Mouse (Mus musculus): ENCODE results near the gene Adra1b. TPM values are rescaled to one million over a fixed set of nuclear protein-coding genes. Genes with fewer than 3 reads are reported as not detected.

Adra1b gene
- total and polyA plus RNA-seq, 2 experiments from 2014 or later: 21.1 to 39.7 TPM

GRCm38 (mm10) chr11:43884521-43884920 is 16.5 kb downstream of the Adra1b start:
- H3K36me3 ChIP-seq (ENCODE audit: insufficient read depth, low read length): no peaks in the 10 kb centered on the region
- H3K9me3 ChIP-seq (ENCODE audit: low read length): no peaks in the 10 kb centered on the region
- ATAC-seq (no peak), DNase-seq (ENCODE audit: low spot score) (peak; percentile 12)
- H3K4me1 ChIP-seq (ENCODE audit: insufficient read depth, low read length): peaks cover 1% of the 10 kb centered on the region; the same call in 1 of the 2 replicates
- no peak for TF ChIP-seq CTCF (IDR thresholded peaks at IDR 0.05; ENCODE audit: low read depth)
- no peak overlapping the region for H3K4me3 ChIP-seq (ENCODE audit: low read length)
- no peak overlapping the region for H3K9ac ChIP-seq (replicated peaks; ENCODE audit: low read length)
- no peak overlapping the region for H3K4me2 ChIP-seq (ENCODE audit: low read depth, low read length)
- H3K27ac ChIP-seq: no peak overlapping the region
- H3K27me3 ChIP-seq (ENCODE audit: insufficient read depth, low read length): no peaks in the 10 kb centered on the region

- no peak for DNase-seq (ENCODE audit: low spot score)
- WGBS: 84% methylated on average over 5 of the region's 5 CpGs
- ATAC-seq: no peak
These were observed 17.3 kb downstream of the Adra1b start for GRCm38 (mm10) chr11:43883641-43884181.

DNA sequence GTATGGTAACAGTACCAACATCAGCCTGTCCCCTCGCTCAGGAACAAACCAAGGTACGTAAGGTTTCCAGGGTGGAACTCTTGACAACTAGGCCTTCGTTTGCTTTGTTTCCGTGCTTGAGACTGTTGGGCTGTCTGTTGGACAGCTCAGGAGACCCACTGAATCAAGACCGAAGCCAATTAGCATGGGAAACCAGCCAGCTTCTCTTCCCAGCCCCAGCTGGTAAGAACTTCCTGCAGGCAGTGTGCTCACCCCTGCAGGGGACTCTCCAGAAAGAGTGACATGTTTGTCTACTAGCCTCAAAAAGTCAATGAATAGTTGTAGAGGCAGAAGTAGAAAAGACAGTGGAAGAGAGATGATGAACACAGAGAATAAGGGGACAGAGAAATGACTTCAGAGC is 23.8 kb downstream of the Adra1b start:
- no peak for TF ChIP-seq CTCF (IDR thresholded peaks at IDR 0.05; ENCODE audit: low read depth)
- ATAC-seq: no peak
- Histone ChIP-seq H3K9ac (replicated peaks; ENCODE audit: low read length) (no peak overlapping the region), H3K27ac (no peak overlapping the region), H3K36me3 (ENCODE audit: insufficient read depth, low read length) (no peaks in the 10 kb centered on the region), H3K4me3 (ENCODE audit: low read length) (no peak overlapping the region), H3K4me1 (ENCODE audit: insufficient read depth, low read length) (no peaks in the 10 kb centered on the region), H3K4me2 (ENCODE audit: low read depth, low read length) (no peak overlapping the region), H3K9me3 (ENCODE audit: low read length) (no peaks in the 10 kb centered on the region), H3K27me3 (ENCODE audit: insufficient read depth, low read length) (no peaks in the 10 kb centered on the region)
- DNase-seq (ENCODE audit: low spot score): peak; percentile 48
- 55% methylated on average over 5 of the region's 5 CpGs for WGBS

More at GRCm38 (mm10) chr11:43883641-43884181, 17.3 kb downstream of the Adra1b start:
- Histone ChIP-seq H3K9ac (replicated peaks; ENCODE audit: low read length) (no peak overlapping the region), H3K9me3 (ENCODE audit: low read length) (no peaks in the 10 kb centered on the region), H3K27ac (no peak overlapping the region), H3K4me2 (ENCODE audit: low read depth, low read length) (no peak overlapping the region), H3K36me3 (ENCODE audit: insufficient read depth, low read length) (no peaks in the 10 kb centered on the region), H3K27me3 (ENCODE audit: insufficient read depth, low read length) (no peaks in the 10 kb centered on the region), H3K4me3 (ENCODE audit: low read length) (no peak overlapping the region), H3K4me1 (ENCODE audit: insufficient read depth, low read length) (no peaks in the 10 kb centered on the region)
- no peak for TF ChIP-seq CTCF (IDR thresholded peaks at IDR 0.05; ENCODE audit: low read depth)

DNA sequence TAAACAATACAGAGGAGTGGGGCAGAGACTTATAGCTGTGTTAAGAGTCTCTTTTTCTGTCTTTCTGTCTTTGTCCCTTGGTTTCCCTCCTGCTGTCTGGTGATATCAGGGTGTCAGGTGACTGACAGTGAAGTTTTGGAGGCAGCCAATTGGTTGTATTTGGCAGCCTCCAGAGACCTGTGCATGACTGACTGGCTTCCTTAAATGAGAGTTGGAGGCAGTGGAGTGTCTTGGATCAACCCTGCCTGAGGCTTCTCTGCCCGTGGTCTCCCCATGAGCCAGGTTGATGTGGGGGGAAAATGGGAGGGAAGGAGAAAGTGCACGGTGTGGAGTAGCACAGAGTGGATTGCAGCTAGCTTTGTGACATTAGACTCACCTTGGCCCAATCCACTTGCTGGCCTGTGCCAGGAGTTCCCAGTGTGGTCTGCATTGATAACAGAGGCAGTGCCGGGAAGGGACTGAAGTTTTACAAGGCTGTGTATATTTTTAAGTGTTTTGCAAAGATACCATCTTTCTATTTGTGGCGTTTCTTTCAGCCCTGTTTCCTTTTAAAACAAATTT is 33.2 kb downstream of the Adra1b start:
- TF ChIP-seq CTCF (IDR thresholded peaks at IDR 0.05; ENCODE audit: low read depth): no peak
- Histone ChIP-seq H3K4me1 (ENCODE audit: insufficient read depth, low read length) (no peaks in the 10 kb centered on the region), H3K4me2 (ENCODE audit: low read depth, low read length) (no peak overlapping the region), H3K9ac (replicated peaks; ENCODE audit: low read length) (no peak overlapping the region), H3K27ac (no peak overlapping the region), H3K4me3 (ENCODE audit: low read length) (no peak overlapping the region), H3K9me3 (ENCODE audit: low read length) (no peaks in the 10 kb centered on the region), H3K36me3 (ENCODE audit: insufficient read depth, low read length) (no peaks in the 10 kb centered on the region), H3K27me3 (ENCODE audit: insufficient read depth, low read length) (no peaks in the 10 kb centered on the region)
- DNase-seq (ENCODE audit: low spot score) (no peak), ATAC-seq (no peak)
- WGBS: 68% methylated on average over 4 of the region's 4 CpGs

- Histone ChIP-seq H3K27ac (no peak overlapping the region), H3K27me3 (ENCODE audit: insufficient read depth, low read length) (no peaks in the 10 kb centered on the region), H3K4me2 (ENCODE audit: low read depth, low read length) (no peak overlapping the region), H3K4me1 (ENCODE audit: insufficient read depth, low read length) (no peaks in the 10 kb centered on the region), H3K4me3 (ENCODE audit: low read length) (no peak overlapping the region), H3K36me3 (ENCODE audit: insufficient read depth, low read length) (no peaks in the 10 kb centered on the region), H3K9me3 (ENCODE audit: low read length) (no peaks in the 10 kb centered on the region), H3K9ac (replicated peaks; ENCODE audit: low read length) (no peak overlapping the region)
- 89% methylated on average over 6 of the region's 6 CpGs for WGBS
- TF ChIP-seq CTCF (IDR thresholded peaks at IDR 0.05; ENCODE audit: low read depth): no peak
- ATAC-seq (no peak), DNase-seq (ENCODE audit: low spot score) (no peak)
These were observed 35.5 kb downstream of the Adra1b start for GRCm38 (mm10) chr11:43865298-43866165.

- no peak for DNase-seq (ENCODE audit: low spot score)
These were observed 48.0 kb downstream of the Adra1b start for GRCm38 (mm10) chr11:43853046-43853445.

More at GRCm38 (mm10) chr11:43853046-43853445, 48.0 kb downstream of the Adra1b start:
- no peak overlapping the region for H3K4me2 ChIP-seq (ENCODE audit: low read depth, low read length)
- no peak overlapping the region for H3K27ac ChIP-seq
- no peaks in the 10 kb centered on the region for H3K27me3 ChIP-seq (ENCODE audit: insufficient read depth, low read length)
- ATAC-seq: no peak
- no peaks in the 10 kb centered on the region for H3K9me3 ChIP-seq (ENCODE audit: low read length)
- H3K4me1 ChIP-seq (ENCODE audit: insufficient read depth, low read length): no peaks in the 10 kb centered on the region
- no peak for TF ChIP-seq CTCF (IDR thresholded peaks at IDR 0.05; ENCODE audit: low read depth)
- 56% methylated on average over 6 of the region's 6 CpGs for WGBS
- H3K4me3 ChIP-seq (ENCODE audit: low read length): no peak overlapping the region
- H3K9ac ChIP-seq (replicated peaks; ENCODE audit: low read length): no peak overlapping the region
- no peaks in the 10 kb centered on the region for H3K36me3 ChIP-seq (ENCODE audit: insufficient read depth, low read length)

Measured in hindbrain, postnatal 0 days (tissue).